Mouse (Mus musculus): ENCODE results near the gene Ccdc183.

DNA sequence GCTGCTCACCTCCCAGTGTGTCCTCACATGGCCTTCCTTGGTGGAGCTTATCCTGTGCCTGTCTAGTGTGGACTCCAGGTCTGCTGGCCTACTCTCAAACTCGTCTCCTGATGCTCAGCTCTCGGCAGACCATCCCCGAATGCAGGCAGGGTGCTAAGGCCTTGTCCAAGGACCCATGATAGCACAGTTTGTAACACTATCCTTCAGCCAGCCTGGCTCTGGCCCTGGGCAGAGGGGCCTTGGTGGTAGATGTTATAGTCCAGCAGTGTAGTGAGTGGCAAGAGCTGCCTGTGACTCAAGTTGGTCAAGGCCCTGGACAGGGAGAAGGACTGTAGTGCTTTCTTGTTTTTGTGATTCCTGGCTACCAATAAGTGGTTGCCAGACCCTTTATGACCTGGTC lies 16.1 kb upstream of the Ccdc183 start:
- TF ChIP-seq POLR2A (IDR thresholded peaks at IDR 0.05; ENCODE audit: borderline replicate concordance, low read depth, low read length) (no peak), CTCF (IDR thresholded peaks at IDR 0.05; ENCODE audit: low read depth, low read length) (no peak)

Data from bone marrow macrophage, adult 2 months (primary cell).